Mouse (Mus musculus) stomach, postnatal 0 days (tissue): ENCODE measurements around the gene Magi3. TPM values are rescaled to one million over a fixed set of nuclear protein-coding genes. Genes with fewer than 3 reads are reported as not detected.

Experiments
- ATAC-seq: fragments of 200-750 bp; cut with Nextera tagmentation; 2 replicates; pipeline ENCODE4 v1.8.0; 2017; ENCODE audit not compliant: low FRiP score, low TSS enrichment
- DNase-seq: peaks from one replicate; pipeline ENCODE4 v3.0.0-alpha.2; 2016; ENCODE audit warnings: low spot score
- H3K27ac ChIP-seq: fragments of 300-500 bp; sonication (generic); replicated peaks from 2 replicates; pipeline ENCODE4 v1.5.1; 2014; ENCODE audit warnings: mild to moderate bottlenecking, control low read depth
- H3K27me3 ChIP-seq: fragments of 300-500 bp; sonication (generic); 2 replicates; pipeline ENCODE4 v1.6.1; 2014; ENCODE audit warnings: low read length; ENCODE audit not compliant: control insufficient read depth, insufficient read depth
- H3K36me3 ChIP-seq: fragments of 300-500 bp; sonication (generic); 2 replicates; pipeline ENCODE4 v1.6.1; 2014; ENCODE audit warnings: low read length, mixed read lengths; ENCODE audit not compliant: control insufficient read depth, insufficient read depth
- H3K4me1 ChIP-seq: fragments of 300-500 bp; sonication (generic); replicated peaks from 2 replicates; pipeline ENCODE4 v1.6.1; 2014; ENCODE audit warnings: antibody characterized with exemption; ENCODE audit not compliant: control insufficient read depth, insufficient read depth
- H3K4me2 ChIP-seq: fragments of 300-500 bp; sonication (generic); replicated peaks from 2 replicates; pipeline ENCODE4 v1.6.1; 2014; ENCODE audit warnings: low read depth, mild to moderate bottlenecking, control low read depth, moderate library complexity
- H3K4me3 ChIP-seq: fragments of 300-500 bp; sonication (generic); 2 replicates; pipeline ENCODE4 v1.5.1; 2014; ENCODE audit warnings: low read depth, low read length, control low read depth
- H3K9ac ChIP-seq: fragments of 300-500 bp; sonication (generic); 2 replicates; pipeline ENCODE4 v1.6.1; 2014; ENCODE audit warnings: mild to moderate bottlenecking, low read length, control low read depth, mixed read lengths
- H3K9me3 ChIP-seq: fragments of 300-500 bp; sonication (generic); 2 replicates; pipeline ENCODE4 v1.6.1; 2016; ENCODE audit warnings: low read length; ENCODE audit not compliant: control insufficient read depth
- CTCF ChIP-seq: IDR thresholded peaks from 2 replicates; pipeline ENCODE4 v1.5.1; 2016; ENCODE audit warnings: antibody characterized with exemption, low read depth, mild to moderate bottlenecking, moderate library complexity
- EP300 ChIP-seq: optimal IDR thresholded peaks from 2 replicates; pipeline ENCODE3; 2016; ENCODE audit warnings: antibody characterized with exemption
- WGBS: fragments of 180-500 bp; shearing (Covaris S2); extraction: QIAGEN DNeasy Blood & Tissue Kit; methylation state at CpG from one replicate; pipeline ENCODE4 v1.1.7; 2014; 5-methylcytosine and 5-hydroxymethylcytosine counted together
- polyA plus RNA-seq: library from polyadenylated mRNA; unstranded; fragments of >200 nt; fragmentation: Nextera tagmentation; extraction: Ambion mirVana; gene quantifications from 2 replicates; pipeline ENCODE4 v1.2.1, GENCODE M21; 2015

The Magi3 gene
- polyA plus RNA-seq, 1 experiment from 2014 or later, result 3.4 TPM

DNA sequence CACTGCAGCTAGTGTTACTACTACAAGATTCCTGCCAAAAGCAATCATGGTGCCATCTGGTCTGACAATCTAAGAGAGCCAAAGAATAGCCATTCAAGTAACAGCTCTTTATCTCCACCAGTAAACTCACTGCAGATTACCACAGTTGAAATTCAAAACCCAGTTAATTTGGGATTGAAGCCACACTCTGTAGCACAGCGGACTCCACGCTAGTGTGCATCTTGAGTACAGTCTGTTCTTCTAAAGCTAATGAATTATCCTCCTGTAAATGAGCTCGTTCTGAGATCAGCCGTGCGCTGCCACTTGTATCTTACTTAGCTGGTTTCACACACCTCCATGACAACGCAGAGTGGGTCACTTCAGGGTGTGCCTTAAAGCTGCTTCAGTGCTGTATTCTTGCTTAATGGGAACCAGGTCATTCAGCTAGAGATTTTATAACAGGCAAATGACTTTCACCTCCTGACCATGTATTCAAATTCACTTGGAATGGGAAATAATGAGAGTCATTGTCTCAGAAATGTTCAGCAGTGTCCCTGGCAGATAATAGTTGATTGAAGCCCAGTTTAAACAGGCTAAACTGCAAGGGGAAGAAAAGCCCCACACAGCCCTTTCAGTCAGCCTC lies 161.1 kb downstream of the Magi3 start:
- DNase-seq, result no peak

DNA sequence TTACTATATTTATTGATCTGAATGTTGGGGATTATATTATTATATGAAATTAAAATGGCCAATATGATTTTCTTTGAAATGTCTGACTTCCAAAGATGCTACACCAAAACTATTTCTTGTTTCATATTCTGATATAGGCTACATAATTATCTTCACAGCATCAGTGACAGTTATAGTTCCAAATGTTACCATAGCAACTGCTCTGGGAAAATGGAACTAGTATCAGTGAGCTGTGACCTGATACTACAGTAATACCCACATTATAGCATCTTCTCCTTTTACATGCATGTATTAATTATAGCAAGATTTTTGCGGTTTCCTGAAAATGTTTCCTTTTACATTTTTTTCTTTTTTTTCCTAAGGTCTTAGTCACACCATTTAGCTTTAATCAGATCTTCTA lies 187.4 kb downstream of the Magi3 start:
- no peak for TF ChIP-seq EP300
- Histone ChIP-seq H3K36me3 (peaks cover 2% of the 10 kb centered on the region; the same call in 1 of the 2 replicates), H3K4me3 (no peak overlapping the region), H3K4me2 (no peak overlapping the region), H3K9ac (no peak overlapping the region), H3K27me3 (no peaks in the 10 kb centered on the region), H3K27ac (no peak overlapping the region), H3K4me1 (no peaks in the 10 kb centered on the region), H3K9me3 (no peaks in the 10 kb centered on the region)
- WGBS, result 94% methylated on average over 1 of the region's 1 CpGs
- ATAC-seq, result no peak
- no peak for DNase-seq

More for the DNA sequence above, 161.1 kb downstream of the Magi3 start:
- Histone ChIP-seq H3K9ac (no peak overlapping the region), H3K36me3 (no peaks in the 10 kb centered on the region), H3K9me3 (no peaks in the 10 kb centered on the region), H3K4me3 (no peak overlapping the region), H3K27me3 (no peaks in the 10 kb centered on the region), H3K4me2 (no peak overlapping the region), H3K27ac (no peak overlapping the region), H3K4me1 (no peaks in the 10 kb centered on the region)
- no peak for TF ChIP-seq EP300
- TF ChIP-seq CTCF, result no peak
- ATAC-seq, result no peak
- 81% methylated on average over 6 of the region's 6 CpGs for WGBS

DNA sequence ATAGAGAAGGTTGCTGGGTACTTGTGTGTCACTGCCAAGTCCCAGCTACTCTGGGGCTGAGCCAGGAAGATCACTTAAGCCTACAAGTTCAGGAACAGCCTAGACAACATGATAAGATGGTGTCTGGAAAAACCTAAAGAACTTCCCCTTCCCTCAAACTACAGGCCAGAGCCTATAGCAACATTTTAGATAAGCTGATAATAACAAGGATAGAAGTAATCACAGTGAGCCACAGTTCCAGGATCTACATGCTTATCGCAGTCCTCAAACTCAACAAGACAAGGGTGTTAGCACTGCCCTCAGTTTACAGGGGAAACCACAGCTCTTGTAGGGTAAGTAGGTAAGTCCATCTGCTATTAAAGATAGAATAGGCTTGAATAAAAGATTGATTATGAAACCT lies 188.1 kb downstream of the Magi3 start:
- H3K9ac ChIP-seq, result no peak overlapping the region
- 84% methylated on average over 1 of the region's 1 CpGs for WGBS
- H3K36me3 ChIP-seq, result peaks cover 2% of the 10 kb centered on the region; the same call in 1 of the 2 replicates
- H3K27me3 ChIP-seq, result no peaks in the 10 kb centered on the region
- no peaks in the 10 kb centered on the region for H3K4me1 ChIP-seq
- H3K4me2 ChIP-seq, result no peak overlapping the region
- DNase-seq (no peak), ATAC-seq (no peak)
- no peaks in the 10 kb centered on the region for H3K9me3 ChIP-seq
- TF ChIP-seq EP300, result no peak
- no peak for TF ChIP-seq CTCF
- no peak overlapping the region for H3K4me3 ChIP-seq
- H3K27ac ChIP-seq, result no peak overlapping the region

DNA sequence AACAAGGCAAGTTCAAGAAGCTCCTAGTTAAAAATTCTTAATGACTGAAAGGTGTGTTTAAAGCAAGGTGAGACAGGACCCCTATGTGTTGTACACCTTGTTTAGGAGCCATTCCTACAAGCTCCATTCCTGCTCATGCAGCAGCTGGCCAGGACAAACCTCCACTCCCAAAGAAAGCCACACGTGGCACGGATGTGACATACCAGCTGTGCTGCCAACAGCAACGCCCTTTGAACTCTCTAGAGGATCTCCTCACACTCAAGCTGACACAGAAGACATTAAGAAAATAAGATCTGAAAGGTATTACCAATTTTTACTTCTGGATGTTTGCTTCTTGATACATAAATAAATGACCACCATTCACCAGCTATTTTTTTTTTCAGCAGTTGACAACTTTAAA lies 193.2 kb downstream of the Magi3 start:
- Histone ChIP-seq H3K9me3 (no peaks in the 10 kb centered on the region), H3K9ac (no peak overlapping the region), H3K27me3 (no peaks in the 10 kb centered on the region), H3K36me3 (no peaks in the 10 kb centered on the region), H3K4me1 (no peaks in the 10 kb centered on the region), H3K4me2 (no peak overlapping the region), H3K27ac (no peak overlapping the region), H3K4me3 (no peak overlapping the region)
- TF ChIP-seq EP300 (no peak), CTCF (no peak)
- ATAC-seq (no peak), DNase-seq (no peak)
- 48% methylated on average over 3 of the region's 3 CpGs for WGBS

DNA sequence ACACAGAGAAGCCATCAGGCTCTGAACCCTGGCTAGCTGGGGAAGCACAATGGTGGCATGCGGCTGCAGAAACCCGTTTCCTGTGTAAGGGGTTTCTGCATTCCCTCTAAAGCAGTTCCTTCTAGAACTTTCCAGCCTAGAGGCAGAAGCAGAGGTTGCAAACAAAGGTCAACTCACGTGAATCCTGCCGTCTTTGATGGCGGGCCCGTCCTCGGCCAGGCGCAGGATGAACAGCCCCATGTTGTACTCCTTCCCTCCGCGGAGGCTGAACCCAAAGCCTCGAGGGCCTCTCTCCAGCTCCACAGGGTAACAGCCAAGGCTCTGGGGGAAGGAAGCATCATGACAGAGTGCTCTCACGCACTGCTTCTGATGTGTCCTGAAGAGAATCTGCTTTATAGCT lies 200.1 kb downstream of the Magi3 start:
- Histone ChIP-seq H3K4me2 (no peak overlapping the region), H3K27me3 (no peaks in the 10 kb centered on the region), H3K9ac (no peak overlapping the region), H3K4me3 (no peak overlapping the region), H3K27ac (no peak overlapping the region), H3K9me3 (no peaks in the 10 kb centered on the region), H3K36me3 (peaks cover 15% of the 10 kb centered on the region; the same call in 1 of the 2 replicates), H3K4me1 (no peaks in the 10 kb centered on the region)
- ATAC-seq (no peak), DNase-seq (no peak)
- 86% methylated on average over 12 of the region's 12 CpGs for WGBS
- TF ChIP-seq CTCF (no peak), EP300 (no peak)

DNA sequence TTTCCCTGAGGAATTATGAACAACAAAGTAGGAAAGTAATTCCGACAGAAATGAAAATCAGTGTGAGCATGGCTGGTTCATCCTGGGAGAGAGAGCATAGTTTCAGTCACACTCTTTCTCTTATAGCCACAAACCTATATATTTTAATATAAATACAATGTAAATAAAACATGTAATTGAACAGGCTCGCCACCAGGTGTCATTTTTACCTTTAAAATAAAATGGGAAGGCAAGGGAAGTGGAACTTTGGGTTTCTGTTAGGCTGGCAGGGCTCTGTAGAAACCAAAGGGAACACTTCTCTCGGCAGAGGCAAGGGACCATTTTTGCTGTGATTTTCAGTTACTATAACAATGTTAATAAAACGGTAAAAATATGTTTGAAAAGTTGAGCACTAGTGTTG lies 200.7 kb downstream of the Magi3 start:
- Histone ChIP-seq H3K9me3 (no peaks in the 10 kb centered on the region), H3K9ac (no peak overlapping the region), H3K36me3 (peaks cover 15% of the 10 kb centered on the region; the same call in 1 of the 2 replicates), H3K4me3 (no peak overlapping the region), H3K4me1 (no peaks in the 10 kb centered on the region), H3K4me2 (no peak overlapping the region), H3K27me3 (no peaks in the 10 kb centered on the region), H3K27ac (no peak overlapping the region)
- no peak for TF ChIP-seq EP300
- TF ChIP-seq CTCF, result peak; percentile 67
- ATAC-seq (no peak), DNase-seq (no peak)
- WGBS, result 56% methylated on average over 4 of the region's 4 CpGs
